Mouse (Mus musculus) embryonic facial prominence, embryonic 10.5 days (tissue): ENCODE results near the gene Abcb1b. TPM values are rescaled to one million over a fixed set of nuclear protein-coding genes. Genes with fewer than 3 reads are reported as not detected.
"Not testable (repeated sequence)": the region's sequence is repeated elsewhere in the genome, so short reads cannot be mapped to it uniquely, and the experiment has no call there.

Experiments
- DNase-seq: peaks from one replicate; pipeline ENCODE4 v3.0.0-alpha.2; 2017; ENCODE audit warnings: low spot score
- H3K27ac ChIP-seq: fragments of 300-500 bp; sonication (generic); replicated peaks from 2 replicates; pipeline ENCODE4 v1.5.1; 2016; ENCODE audit warnings: mild to moderate bottlenecking
- H3K27me3 ChIP-seq: fragments of 300-500 bp; sonication (generic); replicated peaks from 2 replicates; pipeline ENCODE4 v1.6.1; 2016; ENCODE audit warnings: low read depth, mild to moderate bottlenecking; ENCODE audit not compliant: poor library complexity, severe bottlenecking
- H3K36me3 ChIP-seq: fragments of 300-500 bp; sonication (generic); replicated peaks from 2 replicates; pipeline ENCODE4 v1.6.1; 2016; ENCODE audit warnings: mild to moderate bottlenecking, moderate library complexity
- H3K4me1 ChIP-seq: fragments of 300-500 bp; sonication (generic); 2 replicates; pipeline ENCODE4 v1.6.1; 2016
- H3K4me3 ChIP-seq: fragments of 300-500 bp; sonication (generic); 2 replicates; pipeline ENCODE4 v1.5.1; 2016; ENCODE audit warnings: mild to moderate bottlenecking, moderate library complexity
- H3K9me3 ChIP-seq: fragments of 300-500 bp; sonication (generic); 2 replicates; pipeline ENCODE4 v1.6.1; 2016; ENCODE audit warnings: mild to moderate bottlenecking
- WGBS: fragments of 180-500 bp; shearing (Covaris S2); methylation state at CpG from one replicate; pipeline ENCODE4 v1.1.7; 2016; 5-methylcytosine and 5-hydroxymethylcytosine counted together
- polyA plus RNA-seq: library from polyadenylated mRNA; unstranded; fragments of >200 nt; fragmentation: Nextera tagmentation; extraction: Ambion mirVana; gene quantifications from 2 replicates; pipeline ENCODE4 v1.2.1, GENCODE M21; 2016

Abcb1b gene
- polyA plus RNA-seq, 1 experiment from 2014 or later, result 0.95 TPM

DNA sequence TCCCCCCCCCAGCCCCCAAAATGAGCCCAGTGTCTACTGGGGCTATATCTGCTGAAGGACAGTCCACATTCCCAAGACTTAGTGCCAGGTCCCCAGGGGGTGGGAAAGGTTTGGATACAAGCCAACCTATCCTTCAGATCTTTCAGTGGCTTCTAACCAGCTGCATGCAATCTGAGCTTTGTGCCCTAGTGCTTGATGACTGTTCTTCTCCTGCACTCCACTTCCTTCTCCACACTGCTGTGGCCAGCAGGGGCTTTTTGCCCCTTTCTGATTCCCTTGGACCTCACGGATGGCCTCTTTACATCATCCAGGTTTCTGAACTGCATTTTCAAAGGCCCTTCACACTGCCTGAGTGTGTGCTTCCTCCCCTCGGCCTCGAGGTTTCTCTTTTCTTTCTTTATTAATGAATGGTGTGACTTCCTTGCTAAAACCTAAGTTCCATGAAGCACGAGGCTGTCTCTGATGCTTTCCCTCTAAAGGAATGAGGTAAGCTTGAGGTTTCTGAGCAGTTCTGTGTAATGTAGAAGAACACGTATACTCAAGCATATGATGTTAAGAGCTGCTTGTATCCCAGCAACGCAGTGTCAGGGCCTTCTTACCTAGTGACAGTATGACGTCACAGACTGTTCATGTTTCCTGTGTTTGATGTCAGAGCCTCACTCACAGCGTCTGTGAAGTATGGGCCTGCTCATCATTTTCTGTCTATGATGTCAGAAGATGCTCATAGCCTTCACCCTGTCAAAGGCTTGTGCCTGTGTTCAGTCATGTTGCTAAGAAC is 40.9 kb downstream of the Abcb1b start:
- Histone ChIP-seq H3K36me3 (no peaks in the 10 kb centered on the region), H3K27ac (no peak overlapping the region), H3K4me3 (no peak overlapping the region), H3K27me3 (no peaks in the 10 kb centered on the region), H3K9me3 (no peaks in the 10 kb centered on the region), H3K4me1 (peaks cover 4% of the 10 kb centered on the region; the same call in 1 of the 2 replicates)
- 75% methylated on average over 8 of the region's 8 CpGs for WGBS
- DNase-seq, result no peak

DNA sequence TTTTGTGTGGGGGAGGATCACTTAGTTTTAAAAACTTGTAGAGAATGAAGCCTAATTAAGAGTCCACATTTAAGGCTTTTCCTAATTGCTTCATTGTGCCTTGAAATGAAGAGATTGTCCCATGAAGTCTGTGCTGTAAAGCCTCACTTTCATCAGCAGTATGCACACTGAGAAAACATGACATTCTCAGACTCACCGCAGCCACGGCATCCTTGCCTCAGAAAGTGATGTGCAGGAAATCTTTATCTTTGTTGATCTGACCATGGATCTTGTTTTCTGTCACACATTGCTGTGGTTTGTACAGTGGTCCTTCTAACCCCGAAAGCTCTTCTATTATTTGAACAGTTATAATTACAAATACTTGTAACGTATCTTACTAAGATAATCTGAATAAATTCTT is 41.7 kb downstream of the Abcb1b start:
- WGBS, result 87% methylated on average over 4 of the region's 4 CpGs
- H3K4me3 ChIP-seq, result no peak overlapping the region
- H3K27ac ChIP-seq, result no peak overlapping the region

DNA sequence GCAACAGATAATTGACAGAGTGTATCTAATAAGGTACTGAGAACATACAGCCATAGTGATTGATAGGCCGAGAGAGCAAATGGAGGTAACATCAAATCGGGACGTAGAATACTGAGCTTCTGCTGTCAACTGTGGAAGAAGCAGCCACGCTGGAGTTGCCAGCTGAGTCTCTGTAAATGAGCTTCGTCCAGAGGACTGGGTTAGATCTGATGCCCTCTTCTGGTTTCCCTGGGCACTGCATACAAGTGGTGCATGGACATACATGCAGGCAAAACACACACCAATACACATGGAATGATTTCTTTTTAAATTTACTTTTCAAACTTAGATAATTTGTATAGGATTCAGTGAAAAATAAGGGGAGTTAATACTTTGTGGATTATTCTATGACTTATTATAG is 42.9 kb downstream of the Abcb1b start:
- peak; percentile 69 for DNase-seq
- peaks cover 4% of the 10 kb centered on the region; the same call in 1 of the 2 replicates for H3K4me1 ChIP-seq
- no peaks in the 10 kb centered on the region for H3K27me3 ChIP-seq
- H3K27ac ChIP-seq, result no peak overlapping the region
- H3K9me3 ChIP-seq, result no peaks in the 10 kb centered on the region
- H3K4me3 ChIP-seq, result no peak overlapping the region
- 36% methylated on average over 5 of the region's 5 CpGs for WGBS
- H3K36me3 ChIP-seq, result no peaks in the 10 kb centered on the region

More for the DNA sequence above, 41.7 kb downstream of the Abcb1b start:
- Histone ChIP-seq H3K9me3 (no peaks in the 10 kb centered on the region), H3K4me1 (peaks cover 4% of the 10 kb centered on the region; the same call in 1 of the 2 replicates), H3K27me3 (no peaks in the 10 kb centered on the region), H3K36me3 (no peaks in the 10 kb centered on the region)
- no peak for DNase-seq

DNA sequence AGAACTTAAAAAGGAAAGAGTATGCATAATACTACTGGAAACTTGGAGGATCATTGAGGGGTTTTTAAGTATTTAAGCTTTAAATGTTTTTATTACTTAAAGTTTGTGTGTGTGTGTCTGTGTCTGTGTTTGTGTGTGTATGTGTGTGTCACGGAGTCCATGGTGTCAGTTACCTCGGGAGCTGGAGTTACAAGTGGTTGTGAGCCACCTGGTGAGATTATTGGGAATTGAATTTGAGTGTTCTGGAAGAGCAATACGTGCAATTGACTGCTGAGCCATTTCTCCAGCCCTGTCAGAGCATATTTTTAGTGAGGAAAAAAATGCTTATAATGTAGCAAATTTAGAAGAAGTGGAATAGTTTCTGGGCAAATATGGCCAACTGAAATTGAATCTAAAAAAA is 44.9 kb downstream of the Abcb1b start:
- whole genome bisulfite sequencing, result 52% methylated on average over 3 of the region's 3 CpGs
- no peaks in the 10 kb centered on the region for H3K9me3 ChIP-seq
- H3K27me3 ChIP-seq, result no peaks in the 10 kb centered on the region
- DNase-seq, result no peak
- H3K4me3 ChIP-seq, result no peak overlapping the region
- no peaks in the 10 kb centered on the region for H3K36me3 ChIP-seq
- H3K4me1 ChIP-seq, result peaks cover 4% of the 10 kb centered on the region; the same call in 1 of the 2 replicates
- no peak overlapping the region for H3K27ac ChIP-seq

DNA sequence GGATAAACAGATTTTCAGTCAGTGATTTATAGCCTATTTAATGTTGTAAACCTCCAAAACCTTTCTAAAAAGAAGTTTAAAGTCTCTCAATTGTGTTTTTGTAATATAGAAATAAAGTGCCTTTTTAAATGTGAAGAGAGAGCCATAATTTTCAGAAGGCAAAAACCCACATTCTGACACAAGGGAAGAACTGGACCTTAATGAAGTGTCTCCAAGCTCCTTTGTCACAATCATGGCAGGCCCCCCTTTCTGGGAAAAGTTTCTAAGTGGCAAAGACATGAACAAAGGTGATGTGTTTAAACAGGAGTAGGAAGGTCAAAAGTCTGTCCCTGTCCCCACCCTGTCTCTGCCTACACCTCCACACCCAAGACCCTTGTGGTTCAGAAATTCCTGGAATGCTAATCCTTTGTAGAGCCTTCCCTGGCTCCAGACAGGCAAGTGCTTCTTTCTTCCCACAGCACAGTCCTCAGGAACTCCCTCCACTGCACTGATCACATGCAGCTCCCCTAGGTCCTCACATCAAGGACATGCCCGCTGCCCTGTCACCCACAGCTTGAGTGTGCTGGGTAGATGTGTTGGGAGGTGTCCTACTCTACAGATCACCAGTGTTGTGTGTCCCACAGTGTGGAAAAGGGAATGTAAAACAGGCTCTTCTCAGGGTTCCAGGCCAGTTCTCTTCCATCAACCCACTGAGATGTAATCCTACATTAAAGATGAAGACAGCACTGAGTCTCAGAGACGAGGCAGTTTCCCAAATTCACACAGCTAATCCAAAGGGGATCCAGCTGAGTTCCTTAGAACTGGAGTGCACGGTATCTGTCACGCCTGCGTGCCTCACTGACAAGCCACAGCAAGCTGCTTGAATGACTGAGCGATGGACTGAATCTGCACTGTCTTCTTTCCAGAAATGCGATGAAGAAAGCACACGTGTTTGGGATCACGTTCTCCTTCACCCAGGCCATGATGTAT is 50.9 kb downstream of the Abcb1b start:
- H3K27ac ChIP-seq, DNase-seq, H3K27me3 ChIP-seq, H3K9me3 ChIP-seq, H3K36me3 ChIP-seq, H3K4me1 ChIP-seq, H3K4me3 ChIP-seq: not testable (repeated sequence)
- 64% methylated on average over 8 of the region's 9 CpGs for WGBS

DNA sequence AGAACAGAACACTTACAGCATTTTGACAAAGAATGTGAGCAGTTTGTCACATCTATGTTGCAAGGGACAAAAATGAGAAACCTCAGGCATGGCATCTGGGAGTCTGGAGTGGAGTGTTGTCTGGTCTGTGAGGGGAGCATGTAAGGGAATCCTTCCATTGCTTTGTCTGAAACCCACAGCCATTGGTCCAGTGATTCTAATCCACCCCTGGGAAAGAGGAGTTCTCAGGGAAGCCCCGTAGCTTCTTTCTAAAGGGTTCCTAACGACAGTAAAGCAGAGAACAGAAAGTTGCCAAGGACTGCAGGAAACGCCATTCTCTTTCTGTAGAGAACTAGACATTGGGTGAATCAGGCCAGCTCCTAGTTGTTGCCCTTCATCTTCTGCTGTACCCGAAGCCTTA is 52.9 kb downstream of the Abcb1b start:
- no peaks in the 10 kb centered on the region for H3K4me1 ChIP-seq
- H3K27me3 ChIP-seq, result no peaks in the 10 kb centered on the region
- no peak overlapping the region for H3K27ac ChIP-seq
- no peak overlapping the region for H3K4me3 ChIP-seq
- H3K36me3 ChIP-seq, result no peaks in the 10 kb centered on the region
- WGBS, result 71% methylated on average over 4 of the region's 4 CpGs
- no peaks in the 10 kb centered on the region for H3K9me3 ChIP-seq
- no peak for DNase-seq

DNA sequence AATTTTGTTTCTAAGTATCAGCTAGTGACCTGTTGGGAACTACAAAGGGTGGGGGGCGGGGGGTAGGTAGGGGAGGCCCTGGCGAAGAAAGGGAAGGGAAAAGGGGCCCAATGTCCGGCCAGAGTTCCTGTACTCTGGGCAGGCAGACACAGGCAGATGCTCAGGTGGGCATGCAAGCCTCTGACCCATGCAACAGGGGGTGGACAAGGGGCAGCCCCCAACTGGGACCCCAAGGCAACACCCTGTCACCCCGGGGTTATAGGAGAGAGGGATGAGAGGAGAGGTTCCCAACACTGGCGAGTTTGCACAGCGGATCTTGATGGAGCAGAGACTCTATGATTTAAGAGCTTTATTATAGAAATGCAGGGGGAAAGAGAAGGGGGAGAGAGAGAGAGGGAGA is 59.3 kb downstream of the Abcb1b start:
- WGBS, result 82% methylated on average over 6 of the region's 6 CpGs
- Histone ChIP-seq H3K36me3 (no peaks in the 10 kb centered on the region), H3K4me3 (no peak overlapping the region), H3K27me3 (no peaks in the 10 kb centered on the region), H3K4me1 (no peaks in the 10 kb centered on the region), H3K27ac (no peak overlapping the region), H3K9me3 (no peaks in the 10 kb centered on the region)
- DNase-seq, result no peak

DNA sequence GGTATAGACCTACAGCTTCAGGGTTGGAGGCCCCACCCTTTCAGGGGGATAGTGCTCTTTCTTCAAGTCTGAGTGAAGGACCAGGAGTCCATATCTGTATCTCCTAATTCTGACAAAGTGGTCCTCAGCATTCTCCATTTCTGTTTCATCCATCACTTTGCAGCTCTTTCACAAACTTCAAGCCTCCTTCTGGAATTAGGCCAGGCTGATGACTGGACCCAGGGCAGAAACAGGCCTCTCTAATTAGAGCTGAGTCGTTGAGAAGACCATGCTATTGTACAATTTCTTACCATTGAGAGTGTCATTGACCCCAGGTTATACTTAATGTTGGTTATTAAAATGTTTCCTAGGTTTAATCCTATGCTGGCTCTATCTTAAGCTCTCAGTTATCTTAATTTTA is 63.9 kb downstream of the Abcb1b start:
- WGBS, result 80% methylated on average over 1 of the region's 1 CpGs
- Histone ChIP-seq H3K9me3 (no peaks in the 10 kb centered on the region), H3K27ac (no peak overlapping the region), H3K4me1 (no peaks in the 10 kb centered on the region), H3K4me3 (no peak overlapping the region), H3K27me3 (no peaks in the 10 kb centered on the region), H3K36me3 (no peaks in the 10 kb centered on the region)
- no peak for DNase-seq

DNA sequence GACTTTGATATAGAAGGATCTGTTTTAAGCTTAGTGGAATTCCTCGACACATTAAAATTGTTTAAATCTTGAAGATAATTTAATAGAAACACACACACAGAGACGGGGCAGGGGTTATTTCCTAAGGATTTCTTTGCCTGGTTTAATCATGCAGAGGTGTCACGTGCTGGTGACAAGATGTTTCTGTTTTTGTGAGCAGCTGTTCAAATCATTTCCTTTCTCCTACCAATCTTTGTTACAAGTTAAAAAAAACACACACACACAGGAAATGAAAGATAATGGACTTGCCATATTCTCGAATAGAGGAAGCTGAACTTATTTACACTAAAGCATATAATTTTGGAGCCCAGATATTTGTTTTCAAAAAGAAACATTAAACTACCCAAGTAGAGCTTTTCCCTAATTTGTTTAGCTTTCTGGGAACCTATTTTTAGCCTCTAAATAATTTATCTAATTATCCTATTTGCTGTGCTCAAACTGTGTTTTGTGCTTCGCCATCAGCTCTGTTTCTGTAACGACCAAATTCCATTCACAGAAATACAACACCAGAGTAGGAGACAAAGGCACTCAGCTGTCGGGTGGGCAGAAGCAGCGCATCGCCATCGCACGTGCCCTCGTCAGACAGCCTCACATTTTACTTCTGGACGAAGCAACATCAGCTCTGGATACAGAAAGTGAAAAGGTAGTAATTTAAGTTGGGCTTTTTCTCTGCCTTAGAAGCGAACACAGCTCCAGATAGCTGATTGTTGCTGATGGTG is 65.8 kb downstream of the Abcb1b start:
- no peak overlapping the region for H3K4me3 ChIP-seq
- no peak for DNase-seq
- H3K36me3 ChIP-seq, result no peaks in the 10 kb centered on the region
- H3K9me3 ChIP-seq, result no peaks in the 10 kb centered on the region
- no peaks in the 10 kb centered on the region for H3K27me3 ChIP-seq
- H3K27ac ChIP-seq, result no peak overlapping the region
- 66% methylated on average over 14 of the region's 14 CpGs for WGBS
- H3K4me1 ChIP-seq, result no peaks in the 10 kb centered on the region

DNA sequence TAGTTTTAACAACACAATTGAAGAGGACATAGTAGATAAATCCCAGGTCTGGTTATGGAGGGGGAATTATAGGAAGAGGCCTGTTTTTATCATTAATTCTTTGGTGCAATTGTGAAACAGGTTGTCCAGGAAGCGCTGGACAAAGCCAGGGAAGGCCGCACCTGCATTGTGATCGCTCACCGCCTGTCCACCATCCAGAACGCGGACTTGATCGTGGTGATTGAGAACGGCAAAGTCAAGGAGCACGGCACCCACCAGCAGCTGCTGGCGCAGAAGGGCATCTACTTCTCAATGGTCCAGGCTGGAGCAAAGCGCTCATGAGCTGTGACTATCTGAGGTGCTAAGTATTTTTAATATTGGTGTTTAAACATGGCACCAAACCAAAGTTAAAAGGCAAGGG is 67.7 kb downstream of the Abcb1b start:
- not testable (repeated sequence) for H3K27ac ChIP-seq, H3K27me3 ChIP-seq, H3K36me3 ChIP-seq, DNase-seq, H3K9me3 ChIP-seq, H3K4me1 ChIP-seq, H3K4me3 ChIP-seq
- 91% methylated on average over 11 of the region's 11 CpGs for WGBS

DNA sequence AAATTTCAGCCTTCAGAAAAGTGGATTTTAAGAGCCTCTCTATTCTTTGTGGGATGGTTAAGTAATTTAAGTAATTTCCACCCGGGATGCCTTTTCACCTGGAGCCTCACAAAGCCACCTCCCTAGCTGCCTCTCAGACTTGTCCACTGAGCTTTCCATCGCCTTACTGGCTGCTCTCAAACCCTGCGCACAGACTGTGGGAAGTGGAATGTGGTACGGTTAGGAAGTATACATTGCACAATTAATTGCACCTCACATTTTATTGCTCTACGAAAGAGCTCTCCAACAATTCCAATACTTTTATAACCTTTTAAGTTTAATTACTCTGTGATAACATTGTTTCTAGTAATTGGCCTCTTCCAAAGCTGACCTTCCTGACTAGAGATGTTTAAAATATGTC is 68.4 kb downstream of the Abcb1b start:
- Histone ChIP-seq H3K9me3 (no peaks in the 10 kb centered on the region), H3K27ac (no peak overlapping the region), H3K4me1 (no peaks in the 10 kb centered on the region), H3K36me3 (no peaks in the 10 kb centered on the region), H3K27me3 (no peaks in the 10 kb centered on the region), H3K4me3 (no peak overlapping the region)
- DNase-seq, result no peak
- WGBS, result 93% methylated on average over 5 of the region's 5 CpGs

DNA sequence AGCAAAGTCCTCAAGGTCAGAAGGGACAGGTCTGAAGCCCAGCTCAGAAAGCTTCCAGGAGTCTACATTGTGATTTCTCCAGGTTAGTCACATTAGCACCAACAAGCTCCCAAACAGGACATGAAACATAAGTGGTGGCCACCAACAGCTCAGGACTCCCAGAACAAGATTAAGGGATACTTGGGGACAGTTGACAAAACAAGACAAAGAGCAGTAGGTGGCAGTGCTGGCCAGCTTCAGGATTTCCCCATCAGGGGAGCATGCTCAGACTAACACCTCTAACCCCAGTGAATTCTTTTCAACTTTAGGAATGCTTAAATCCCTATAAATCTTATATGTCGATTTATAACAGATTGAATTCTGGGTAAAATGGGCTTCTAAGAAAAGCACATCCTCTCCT is 70.1 kb downstream of the Abcb1b start:
- Histone ChIP-seq H3K9me3 (no peaks in the 10 kb centered on the region), H3K4me3 (no peak overlapping the region), H3K27me3 (no peaks in the 10 kb centered on the region), H3K36me3 (no peaks in the 10 kb centered on the region), H3K27ac (no peak overlapping the region), H3K4me1 (no peaks in the 10 kb centered on the region)
- DNase-seq, result peak; percentile 43
- 17% methylated on average over 1 of the region's 1 CpGs for WGBS
